ENCODE assay signal across 11 mouse cellular contexts in genomic region chr1:153202195-153202594, GRCm38 (mm10). TPM values are rescaled to one million over a fixed set of nuclear protein-coding genes. Genes with fewer than 3 reads are reported as not detected.
A peak's percentile ranks its signal among the peaks of the same experiment; 100 is the strongest.
DNase-seq lines count a peak whose midpoint lies in the region; ATAC-seq and TF ChIP-seq lines count a peak whose summit lies in the region.
"Had no signal": no experiment of that assay in that cellular context is flagged by ENCODE, and none has a peak within 500 bp of the region (broad histone marks: within the 10 kb centered on the region; RNA-seq: fewer than 3 reads in every experiment).

No protein-coding gene starts in this region.

- H3K4me2 ChIP-seq in lung, postnatal 0 days (replicated peaks; ENCODE audit: low read depth, low read length), result no peak overlapping the region
- no peak overlapping the region for H3K4me2 ChIP-seq in hindbrain, embryonic 16.5 days (ENCODE audit: low read length)
- H3K4me2 ChIP-seq in stomach, postnatal 0 days (replicated peaks; ENCODE audit: low read depth), result no peak overlapping the region

- H3K36me3 ChIP-seq in lung, postnatal 0 days (ENCODE audit: insufficient read depth, low read length), result no peaks in the 10 kb centered on the region
- H3K36me3 ChIP-seq in embryonic facial prominence, embryonic 10.5 days (replicated peaks), result no peaks in the 10 kb centered on the region
- no peaks in the 10 kb centered on the region for H3K36me3 ChIP-seq in hindbrain, embryonic 16.5 days (ENCODE audit: control insufficient read depth, insufficient read depth, low read length)
- no peaks in the 10 kb centered on the region for H3K36me3 ChIP-seq in stomach, postnatal 0 days (ENCODE audit: control insufficient read depth, insufficient read depth, low read length)

- H3K9me3 ChIP-seq in lung, postnatal 0 days (ENCODE audit: low read length), result no peaks in the 10 kb centered on the region
- H3K9me3 ChIP-seq in embryonic facial prominence, embryonic 10.5 days, result no peaks in the 10 kb centered on the region
- H3K9me3 ChIP-seq in hindbrain, embryonic 16.5 days (ENCODE audit: control insufficient read depth, low read length), result no peaks in the 10 kb centered on the region
- H3K9me3 ChIP-seq in stomach, postnatal 0 days (ENCODE audit: control insufficient read depth, low read length), result no peaks in the 10 kb centered on the region

- TF ChIP-seq EP300 in lung, postnatal 0 days (IDR thresholded peaks at IDR 0.05), result no peak
- TF ChIP-seq EP300 in stomach, postnatal 0 days (optimal IDR thresholded peaks at IDR 0.05), result no peak

- TF ChIP-seq CTCF in lung, postnatal 0 days (IDR thresholded peaks at IDR 0.05), result no peak
- TF ChIP-seq CTCF in stomach, postnatal 0 days (IDR thresholded peaks at IDR 0.05; ENCODE audit: low read depth), result no peak
- no peak for TF ChIP-seq CTCF in left cerebral cortex, adult 2 months (IDR thresholded peaks at IDR 0.05)

- intact Hi-C loops in left cerebral cortex, adult 2 months (cut with DNase I), result no loop called here

- H3K4me3 ChIP-seq in lung, postnatal 0 days (ENCODE audit: low read depth, low read length), result no peak overlapping the region
- no peak overlapping the region for H3K4me3 ChIP-seq in embryonic facial prominence, embryonic 10.5 days
- H3K4me3 ChIP-seq in hindbrain, embryonic 16.5 days (ENCODE audit: low read length), result no peak overlapping the region
- H3K4me3 ChIP-seq in stomach, postnatal 0 days (ENCODE audit: low read depth, low read length), result no peak overlapping the region
- H3K4me3 ChIP-seq in left cerebral cortex, adult 2 months, result no peak overlapping the region

- no peaks in the 10 kb centered on the region for H3K27me3 ChIP-seq in lung, postnatal 0 days (replicated peaks; ENCODE audit: insufficient read depth, low read length)
- no peaks in the 10 kb centered on the region for H3K27me3 ChIP-seq in embryonic facial prominence, embryonic 10.5 days (replicated peaks; ENCODE audit: low read depth, poor library complexity, severe bottlenecking)
- no peaks in the 10 kb centered on the region for H3K27me3 ChIP-seq in hindbrain, embryonic 16.5 days (replicated peaks; ENCODE audit: control insufficient read depth, insufficient read depth, low read length)
- no peaks in the 10 kb centered on the region for H3K27me3 ChIP-seq in stomach, postnatal 0 days (ENCODE audit: control insufficient read depth, insufficient read depth, low read length)

- no peak overlapping the region for H3K9ac ChIP-seq in lung, postnatal 0 days (replicated peaks; ENCODE audit: low read depth)
- H3K9ac ChIP-seq in hindbrain, embryonic 16.5 days (ENCODE audit: low read depth, low read length), result no peak overlapping the region
- H3K9ac ChIP-seq in stomach, postnatal 0 days (ENCODE audit: low read length), result no peak overlapping the region

- no peak overlapping the region for H3K27ac ChIP-seq in lung, postnatal 0 days (ENCODE audit: low read length)
- H3K27ac ChIP-seq in embryonic facial prominence, embryonic 10.5 days (replicated peaks), result peak overlapping the region; percentile 19; the same call in 1 of the 2 replicates
- no peak overlapping the region for H3K27ac ChIP-seq in hindbrain, embryonic 16.5 days (ENCODE audit: low read depth, low read length)
- peak overlapping the region; percentile 40 for H3K27ac ChIP-seq in stomach, postnatal 0 days (replicated peaks)
- no peak overlapping the region; the same call in 1 of the 2 replicates for H3K27ac ChIP-seq in left cerebral cortex, adult 2 months
- H3K27ac ChIP-seq: kidney, postnatal 0 days had no signal

- 40% methylated on average over 8 of the region's 8 CpGs for WGBS in lung, postnatal 0 days
- WGBS in embryonic facial prominence, embryonic 10.5 days, result 48% methylated on average over 8 of the region's 8 CpGs
- 21% methylated on average over 8 of the region's 8 CpGs for WGBS in hindbrain, embryonic 16.5 days
- WGBS in stomach, postnatal 0 days, result 47% methylated on average over 8 of the region's 8 CpGs

- peak; percentile 83 for ATAC-seq in lung, postnatal 0 days
- ATAC-seq in hindbrain, embryonic 16.5 days, result peak; percentile 67; the same call in 1 of the 2 replicates
- ATAC-seq in stomach, postnatal 0 days (ENCODE audit: low FRiP score, low TSS enrichment), result no peak

- DNase-seq in lung, postnatal 0 days (ENCODE audit: low spot score), result no peak
- DNase-seq in lung, postnatal 36 days, result no peak
- DNase-seq in embryonic facial prominence, embryonic 10.5 days (ENCODE audit: low spot score), result peak; percentile 22
- DNase-seq in stomach, postnatal 0 days (ENCODE audit: low spot score), result no peak
- DNase-seq in left cerebral cortex, adult 2 months (ENCODE audit: extremely low spot score in 1 of 2, low spot score in 2 of 2), result no peak
- DNase-seq in layer of hippocampus, adult 9-11 months, result no peak
- DNase-seq: cerebellum, postnatal 36 days; heart, postnatal 10 days; left cerebral cortex, postnatal 4 days had no signal

- H3K4me1 ChIP-seq in lung, postnatal 0 days (ENCODE audit: insufficient read depth, low read depth, low read length), result 0 out of 2 replicates have a peak, but pooled peaks cover 4% of the 10 kb centered on the region
- peaks cover 32% of the 10 kb centered on the region for H3K4me1 ChIP-seq in embryonic facial prominence, embryonic 10.5 days
- H3K4me1 ChIP-seq in hindbrain, embryonic 16.5 days (ENCODE audit: control insufficient read depth, insufficient read depth, low read depth, low read length), result peaks cover 4% of the 10 kb centered on the region; the same call in 1 of the 2 replicates
- H3K4me1 ChIP-seq in stomach, postnatal 0 days (replicated peaks; ENCODE audit: control insufficient read depth, insufficient read depth), result no peaks in the 10 kb centered on the region

RNA-seq across cellular contexts. Expression of gene Lamc2, which starts 15.9 kb away (rescaled TPM):
- polyA plus RNA-seq in lung, postnatal 0 days (2015; fragmentation: Nextera tagmentation; extraction: Ambion mirVana), result 62.9 and 69.0 TPM in 2 replicates
- 6.2 and 6.6 TPM in 2 replicates for polyA plus RNA-seq in embryonic facial prominence, embryonic 10.5 days (2016; fragmentation: Nextera tagmentation; extraction: Ambion mirVana)
- polyA plus RNA-seq in hindbrain, embryonic 16.5 days (2015; fragmentation: Nextera tagmentation; extraction: Ambion mirVana), result 2.5 and 2.6 TPM in 2 replicates
- 17.6 and 18.2 TPM in 2 replicates for polyA plus RNA-seq in stomach, postnatal 0 days (2015; fragmentation: Nextera tagmentation; extraction: Ambion mirVana)
- total RNA-seq in left cerebral cortex, adult 2 months (2021), result 10 to 100 TPM; 12.1 to 12.5 TPM

Comparison
In these comparisons a context has a peak if more than half of its experiments do, and no peak if none do; other contexts are left out.
1. H3K27ac ChIP-seq: peak in embryonic facial prominence, embryonic 10.5 days (single experiment) and stomach, postnatal 0 days (single experiment); none in lung, postnatal 0 days (single experiment), hindbrain, embryonic 16.5 days (single experiment) and left cerebral cortex, adult 2 months (single experiment).